Mouse (Mus musculus) myocyte (in vitro differentiated cells): ENCODE results near the gene Cxcr2.

Experiments
- CEBPB ChIP-seq: IDR thresholded peaks from 2 replicates; pipeline ENCODE4 v1.6.1; 2011; ENCODE audit warnings: mild to moderate bottlenecking, moderate library complexity; ENCODE audit not compliant: poor library complexity, insufficient read depth, severe bottlenecking
- E2F4 ChIP-seq: IDR thresholded peaks from one replicate; pipeline ENCODE4 v1.6.1; 2011; ENCODE audit warnings: mild to moderate bottlenecking, control low read depth, moderate library complexity; ENCODE audit not compliant: insufficient read depth
- MAX ChIP-seq: IDR thresholded peaks from one replicate; pipeline ENCODE4 v1.6.1; 2011; ENCODE audit warnings: low read depth, mild to moderate bottlenecking, control low read depth
- MYOD1 ChIP-seq, 3 experiments: IDR thresholded peaks; one replicate each; pipeline ENCODE4 v1.6.1; 2011; ENCODE audit warnings: control low read depth in 2 of 3, low read depth in 2 of 3, mild to moderate bottlenecking in 2 of 3, moderate library complexity in 1 of 3; ENCODE audit not compliant: insufficient read length in 2 of 3, control insufficient read depth in 1 of 3
- MYOG ChIP-seq, 3 experiments: IDR thresholded peaks; one replicate each; pipeline ENCODE4 v1.6.1; 2011; ENCODE audit warnings: control low read depth in 2 of 3, low read depth in 2 of 3, mild to moderate bottlenecking in 2 of 3; ENCODE audit not compliant: insufficient read length in 2 of 3, control insufficient read depth in 1 of 3, insufficient read depth in 1 of 3
- POLR2A ChIP-seq: IDR thresholded peaks from one replicate; pipeline ENCODE4 v1.6.1; 2011; ENCODE audit warnings: low read depth, mild to moderate bottlenecking, control low read depth, moderate library complexity; ENCODE audit not compliant: insufficient read length
- POLR2AphosphoS2 ChIP-seq: IDR thresholded peaks from one replicate; pipeline ENCODE4 v1.6.1; 2011; ENCODE audit warnings: low read depth, control low read depth; ENCODE audit not compliant: insufficient read length
- REST ChIP-seq: IDR thresholded peaks from one replicate; pipeline ENCODE4 v1.6.1; 2011; ENCODE audit warnings: mild to moderate bottlenecking, control low read depth, moderate library complexity; ENCODE audit not compliant: insufficient read depth, insufficient read length
- TCF3 ChIP-seq: IDR thresholded peaks from one replicate; pipeline ENCODE4 v1.6.1; 2011; ENCODE audit warnings: low read depth, control low read depth; ENCODE audit not compliant: insufficient read length
- USF1 ChIP-seq: IDR thresholded peaks from one replicate; pipeline ENCODE4 v1.6.1; 2011; ENCODE audit warnings: low read depth, mild to moderate bottlenecking, control low read depth, moderate library complexity

- TF ChIP-seq POLR2A (no peak), TCF3 (no peak), CEBPB (no peak), MAX (no peak), E2F4 (no peak), USF1 (no peak), MYOD1 (IDR thresholded peaks at IDR 0.05; ENCODE audit: control insufficient read depth in 1 of 3, insufficient read length in 2 of 3, low read depth in 2 of 3) (no peak), POLR2AphosphoS2 (no peak), MYOG (IDR thresholded peaks at IDR 0.05; ENCODE audit: control insufficient read depth in 1 of 3, insufficient read depth in 1 of 3, insufficient read length in 2 of 3, low read depth in 2 of 3) (no peak), REST (no peak)
Measured at GRCm38 (mm10) chr1:74197726-74198470, 44.1 kb downstream of the Cxcr2 start.
